Mouse (Mus musculus) frontal cortex, adult (tissue): Measurements from ENCODE around the gene Tnnt3.

Experiments
- ATAC-seq: cut with Nextera tagmentation; 2 replicates; pipeline ENCODE4 v1.9.2; 2017; ENCODE audit warnings: mild to moderate bottlenecking, moderate library complexity, mixed read lengths; ENCODE audit not compliant: low TSS enrichment

Gene Tnnt3

GRCm38 (mm10) chr7:142476795-142477452, 21.7 kb upstream of the Tnnt3 start:
- ATAC-seq, result peak; percentile 38; the same call in 1 of the 2 replicates

- ATAC-seq, result no peak
These were observed 20.6 kb upstream of the Tnnt3 start for GRCm38 (mm10) chr7:142478001-142478400.

GRCm38 (mm10) chr7:142478574-142478973, 20.1 kb upstream of the Tnnt3 start:
- ATAC-seq, result no peak

GRCm38 (mm10) chr7:142479307-142479706, 19.3 kb upstream of the Tnnt3 start:
- no peak for ATAC-seq

GRCm38 (mm10) chr7:142479886-142480285, 18.8 kb upstream of the Tnnt3 start:
- ATAC-seq, result no peak

GRCm38 (mm10) chr7:142480661-142481060, 18.0 kb upstream of the Tnnt3 start:
- no peak for ATAC-seq

- no peak for ATAC-seq
These were observed 17.5 kb upstream of the Tnnt3 start for GRCm38 (mm10) chr7:142481186-142481567.

GRCm38 (mm10) chr7:142481568-142482255, 16.9 kb upstream of the Tnnt3 start:
- ATAC-seq, result no peak

- no peak for ATAC-seq
These were observed 16.4 kb upstream of the Tnnt3 start for GRCm38 (mm10) chr7:142482256-142482609.

GRCm38 (mm10) chr7:142483136-142483535, 15.5 kb upstream of the Tnnt3 start:
- ATAC-seq, result no peak

- no peak for ATAC-seq
These were observed 13.9 kb upstream of the Tnnt3 start for GRCm38 (mm10) chr7:142484780-142485179.

- no peak for ATAC-seq
These were observed 11.9 kb upstream of the Tnnt3 start for GRCm38 (mm10) chr7:142486751-142487162.

GRCm38 (mm10) chr7:142487341-142487859, 11.2 kb upstream of the Tnnt3 start:
- ATAC-seq, result peak; percentile 69; the same call in 1 of the 2 replicates

- ATAC-seq, result no peak
These were observed 10.6 kb upstream of the Tnnt3 start for GRCm38 (mm10) chr7:142488053-142488452.

GRCm38 (mm10) chr7:142493535-142493934, 5.1 kb upstream of the Tnnt3 start:
- no peak for ATAC-seq

- no peak for ATAC-seq
These were observed 2.5 kb upstream of the Tnnt3 start for GRCm38 (mm10) chr7:142496158-142496557.

GRCm38 (mm10) chr7:142496800-142497199, 1.8 kb upstream of the Tnnt3 start:
- no peak for ATAC-seq

GRCm38 (mm10) chr7:142497775-142498174, 861 bp upstream of the Tnnt3 start:
- ATAC-seq, result no peak

GRCm38 (mm10) chr7:142499010-142499721, 530 bp downstream of the Tnnt3 start:
- ATAC-seq, result no peak

GRCm38 (mm10) chr7:142500032-142500431, 1.4 kb downstream of the Tnnt3 start:
- ATAC-seq, result no peak

GRCm38 (mm10) chr7:142503206-142503605, 4.6 kb downstream of the Tnnt3 start:
- ATAC-seq, result no peak

- ATAC-seq, result no peak
These were observed 7.3 kb downstream of the Tnnt3 start for GRCm38 (mm10) chr7:142505942-142506341.

- ATAC-seq, result no peak
These were observed 7.9 kb downstream of the Tnnt3 start for GRCm38 (mm10) chr7:142506501-142506900.
